Mouse (Mus musculus) MEL-GATA-1-ER (cell line): ENCODE results near the gene Nptn.
A peak's percentile ranks its signal among the peaks of the same experiment; 100 is the strongest.

ENCODE experiments used
- DNase-seq: peaks from one replicate; pipeline ENCODE4 v3.0.0-alpha.2; 2012; ENCODE audit warnings: low read depth; ENCODE audit errors: extremely low read depth

The Nptn gene

GRCm38 (mm10) chr9:58581958-58582540 lies at the start of gene Nptn:
Gene Nptn, plus strand, starts transcription at chr9:58582240.
- DNase-seq: peak; percentile 86

DNA sequence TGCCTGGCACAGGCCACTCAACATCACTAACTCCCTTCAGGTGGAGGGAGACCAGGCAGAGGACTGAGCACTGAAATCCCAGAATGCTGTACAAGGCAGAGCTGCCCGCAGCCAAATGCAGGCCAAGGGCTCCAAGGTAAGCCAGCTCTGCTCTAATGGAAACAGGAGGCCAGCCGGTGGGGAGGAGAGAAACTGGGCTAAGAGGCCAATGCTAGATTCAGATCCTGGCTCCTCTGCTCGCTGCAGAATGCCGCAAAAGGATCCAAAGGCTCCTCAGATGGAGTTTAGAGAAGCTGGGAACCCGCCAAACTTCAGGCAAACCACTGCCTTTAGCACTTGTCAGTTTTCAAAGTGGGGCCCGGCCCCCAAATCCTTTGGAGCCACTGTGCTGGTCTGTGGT lies 48.7 kb upstream of the Nptn start:
- no peak for DNase-seq

DNA sequence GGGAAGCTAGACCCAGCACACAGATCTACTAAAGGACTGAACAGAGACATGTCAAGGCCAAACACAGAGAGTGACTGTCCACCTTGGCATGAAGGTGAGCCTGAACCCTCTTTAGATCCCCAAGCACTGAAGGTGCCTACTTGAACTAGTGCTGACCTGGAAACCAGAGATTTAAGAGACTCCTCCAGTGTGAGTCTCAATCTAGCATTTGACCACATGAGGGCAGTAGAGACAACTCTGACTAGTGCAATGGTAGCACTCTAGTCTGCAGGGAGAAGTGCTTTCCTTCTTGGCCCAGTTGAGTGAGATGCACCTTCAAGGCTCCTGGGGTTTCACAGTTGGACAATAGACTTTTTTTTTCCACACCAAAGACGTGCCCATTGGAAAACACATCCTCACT lies 47.3 kb upstream of the Nptn start:
- DNase-seq: peak; percentile 39

- DNase-seq: no peak
These were observed 46.4 kb upstream of the Nptn start for GRCm38 (mm10) chr9:58535447-58536134.

GRCm38 (mm10) chr9:58537774-58538173 lies 44.3 kb upstream of the Nptn start:
- peak; percentile 81 for DNase-seq

DNA sequence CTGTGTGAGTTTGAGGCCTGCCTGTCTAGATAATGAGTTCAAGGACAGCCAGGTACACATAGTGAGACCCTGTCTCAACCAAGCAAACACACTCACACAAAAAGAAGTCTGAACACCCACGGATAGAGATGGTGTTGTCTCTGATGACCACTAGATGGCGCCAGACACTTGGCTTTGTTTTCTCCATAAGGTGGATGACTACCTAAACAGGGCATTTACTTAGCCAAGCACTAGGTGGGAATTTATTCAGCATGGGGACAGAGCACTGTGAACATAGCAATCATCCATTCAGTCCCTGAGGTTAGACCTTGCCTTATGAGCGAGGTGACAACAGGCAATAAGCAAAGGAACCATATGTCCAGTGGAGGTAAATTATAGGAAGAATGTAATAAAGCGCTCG lies 42.2 kb upstream of the Nptn start:
- peak; percentile 60 for DNase-seq

DNA sequence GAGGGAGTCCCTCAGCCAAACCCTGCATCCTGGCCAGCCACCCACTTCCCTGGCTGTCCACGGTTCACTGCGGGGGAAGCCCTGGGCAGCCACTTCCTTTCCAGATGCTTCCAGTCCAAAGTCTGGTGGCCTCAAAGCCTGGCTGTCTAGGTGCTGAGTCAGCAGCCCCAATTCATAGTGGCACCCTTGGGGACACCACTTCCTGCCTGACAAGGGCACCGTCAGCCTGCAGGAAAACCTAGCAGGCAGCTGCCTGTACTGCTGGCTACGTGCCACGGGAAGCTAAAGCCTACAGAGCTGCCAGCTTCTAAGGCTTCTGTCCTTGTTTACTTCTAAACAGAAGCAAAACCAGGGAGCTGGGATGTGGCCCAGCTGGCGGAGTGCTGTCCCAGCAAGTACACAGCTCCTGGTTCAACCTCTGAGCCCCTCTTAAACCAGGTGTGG lies 40.1 kb upstream of the Nptn start:
- no peak for DNase-seq

DNA sequence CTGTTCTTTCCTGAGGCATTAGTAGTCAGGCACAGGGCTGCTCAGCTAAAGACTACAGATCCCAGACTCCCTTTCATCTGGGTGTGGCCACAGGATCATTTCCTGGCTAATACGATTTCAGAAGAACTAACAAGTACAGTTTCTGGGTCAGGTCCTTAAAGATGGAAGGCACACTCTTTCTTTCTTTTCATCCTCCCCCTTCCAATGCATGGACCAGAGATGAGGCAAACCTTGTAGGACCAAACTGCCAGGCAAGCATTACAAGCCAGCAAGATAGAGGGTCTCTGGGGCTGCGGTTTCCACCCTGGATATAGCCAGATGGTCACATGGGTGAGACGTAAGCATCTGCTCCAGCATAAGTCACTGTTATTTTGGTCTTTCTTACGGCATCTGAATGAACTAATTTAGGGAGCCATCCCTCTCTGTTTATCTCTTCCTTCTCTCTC lies 37.1 kb upstream of the Nptn start:
- DNase-seq: no peak

GRCm38 (mm10) chr9:58545428-58545827 lies 36.6 kb upstream of the Nptn start:
- DNase-seq: no peak

- no peak for DNase-seq
These were observed 35.2 kb upstream of the Nptn start for GRCm38 (mm10) chr9:58546630-58547360.

GRCm38 (mm10) chr9:58548897-58549296 lies 33.1 kb upstream of the Nptn start:
- no peak for DNase-seq

- DNase-seq: no peak
These were observed 32.3 kb upstream of the Nptn start for GRCm38 (mm10) chr9:58549694-58550093.

DNA sequence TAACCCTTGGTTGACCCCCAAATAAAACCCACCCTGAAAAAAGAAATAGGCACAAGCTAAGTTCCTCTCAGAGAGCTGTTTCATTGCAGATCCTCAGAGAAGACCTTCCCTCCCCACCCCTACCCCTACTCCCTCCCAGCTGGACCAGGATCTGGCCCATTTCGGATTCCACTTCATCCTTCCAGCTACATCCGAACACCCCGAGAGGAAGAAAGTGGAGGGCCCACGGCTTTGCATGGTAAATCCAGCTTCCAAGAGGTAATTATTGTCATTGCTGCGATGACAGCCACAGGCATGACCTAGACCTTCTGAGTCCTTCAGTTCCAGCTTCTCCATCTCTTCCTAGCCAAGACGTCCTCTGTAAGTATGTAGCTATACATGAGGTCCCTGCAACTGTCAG lies 31.1 kb upstream of the Nptn start:
- DNase-seq: no peak

GRCm38 (mm10) chr9:58552083-58552482 lies 30.0 kb upstream of the Nptn start:
- DNase-seq: no peak

DNA sequence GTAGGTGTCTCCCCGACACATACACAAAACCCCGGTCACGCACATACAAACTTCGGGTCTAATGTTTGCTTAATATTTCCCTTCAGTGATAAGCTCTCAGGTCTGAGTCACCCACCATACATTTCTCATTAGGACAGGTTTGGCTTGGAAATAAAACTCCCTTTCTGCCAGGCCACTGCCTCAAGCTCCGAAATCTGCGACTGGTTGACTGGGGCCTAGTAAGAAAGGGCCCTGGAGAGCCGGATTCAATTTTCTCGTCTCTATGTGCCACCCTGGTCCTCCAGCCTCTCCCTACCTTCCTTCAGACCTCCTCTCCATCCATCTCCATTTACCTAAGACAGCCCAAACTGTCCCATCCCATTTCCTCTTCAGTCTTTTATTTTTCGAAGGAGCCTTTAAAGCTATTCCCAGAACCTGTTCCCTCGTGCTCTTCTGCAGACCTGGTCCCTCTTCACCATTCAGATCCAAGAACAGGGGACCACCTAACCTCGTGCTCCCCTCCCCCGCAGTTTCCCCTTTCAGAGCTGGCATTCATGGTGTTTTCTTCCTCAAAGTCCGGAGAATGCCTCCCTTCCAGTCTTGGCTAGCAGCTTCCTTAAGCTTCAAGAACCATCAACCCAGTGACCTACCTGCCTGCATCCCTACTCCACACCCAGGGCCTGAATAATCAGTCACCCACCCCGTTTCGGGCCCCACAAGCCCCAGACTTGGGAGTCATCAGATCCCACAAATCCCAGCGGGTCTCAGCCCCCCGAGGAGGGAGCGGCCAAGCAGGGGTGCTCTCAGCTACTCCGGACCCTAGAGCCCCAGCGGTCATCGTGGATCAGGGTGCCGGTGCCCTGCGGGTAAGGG lies 27.8 kb upstream of the Nptn start:
- no peak for DNase-seq

DNA sequence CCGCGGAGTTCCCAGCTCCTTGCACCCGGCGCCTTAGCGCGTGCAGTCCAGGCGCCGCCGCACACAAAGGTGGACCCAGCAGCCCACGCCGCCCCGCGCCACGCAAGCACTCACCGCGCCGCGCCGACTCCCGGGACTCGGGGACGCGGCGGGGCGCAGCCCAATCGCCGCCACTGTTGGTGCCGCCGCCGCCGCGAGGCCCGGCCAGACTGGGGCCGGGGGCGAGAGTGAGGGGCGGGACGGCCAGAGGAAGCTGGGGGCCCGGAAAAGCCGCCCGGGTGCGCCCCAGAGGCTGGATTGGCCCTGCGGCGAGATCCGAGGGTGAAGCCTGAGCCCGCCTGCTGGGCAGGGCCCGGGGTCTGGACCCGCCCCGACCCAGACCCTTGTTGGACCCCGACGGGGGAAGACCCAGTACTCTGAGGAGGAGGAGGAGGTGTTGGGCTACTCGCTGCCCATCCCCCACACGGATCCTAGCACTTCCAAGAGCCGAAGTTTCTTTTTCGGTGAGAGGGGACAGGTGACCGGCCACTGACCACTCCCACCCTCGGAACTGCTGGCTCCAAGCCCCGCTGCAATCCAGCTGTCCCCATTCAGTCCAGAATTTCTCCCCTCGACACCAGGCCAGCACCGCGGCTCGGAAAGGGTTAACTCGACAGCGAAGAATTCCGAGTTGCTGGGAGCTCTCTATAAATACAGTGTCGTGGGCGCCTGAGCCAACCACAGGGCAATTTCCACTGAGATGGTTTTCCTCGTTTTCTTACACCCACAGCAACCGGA lies 26.9 kb upstream of the Nptn start, which contains the start of gene Cd276:
TSS of gene Cd276 (minus strand) at position 530 of the 777 bp plus-strand sequence.
- DNase-seq: no peak

GRCm38 (mm10) chr9:58555685-58556414 lies 26.2 kb upstream of the Nptn start:
- DNase-seq: no peak

DNA sequence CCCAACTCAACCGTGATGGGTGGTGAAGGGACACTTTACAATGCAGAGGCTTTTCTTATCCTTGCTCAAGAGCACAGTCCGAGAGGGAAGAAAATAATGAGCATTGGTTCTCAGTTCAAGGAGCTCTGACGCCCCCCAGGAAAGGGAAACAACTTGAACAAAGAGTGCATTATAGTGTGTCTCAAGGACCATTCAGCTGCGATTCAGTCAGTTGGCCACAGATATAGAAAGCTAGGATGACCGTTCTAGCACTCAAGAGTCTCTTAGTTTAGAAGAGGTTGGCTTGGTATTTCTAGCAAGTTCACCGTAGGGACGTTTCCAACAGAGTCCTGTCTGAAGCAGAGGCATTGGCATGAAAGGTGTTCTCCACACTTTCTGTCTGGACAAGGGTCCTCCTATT lies 25.4 kb upstream of the Nptn start:
- no peak for DNase-seq

DNA sequence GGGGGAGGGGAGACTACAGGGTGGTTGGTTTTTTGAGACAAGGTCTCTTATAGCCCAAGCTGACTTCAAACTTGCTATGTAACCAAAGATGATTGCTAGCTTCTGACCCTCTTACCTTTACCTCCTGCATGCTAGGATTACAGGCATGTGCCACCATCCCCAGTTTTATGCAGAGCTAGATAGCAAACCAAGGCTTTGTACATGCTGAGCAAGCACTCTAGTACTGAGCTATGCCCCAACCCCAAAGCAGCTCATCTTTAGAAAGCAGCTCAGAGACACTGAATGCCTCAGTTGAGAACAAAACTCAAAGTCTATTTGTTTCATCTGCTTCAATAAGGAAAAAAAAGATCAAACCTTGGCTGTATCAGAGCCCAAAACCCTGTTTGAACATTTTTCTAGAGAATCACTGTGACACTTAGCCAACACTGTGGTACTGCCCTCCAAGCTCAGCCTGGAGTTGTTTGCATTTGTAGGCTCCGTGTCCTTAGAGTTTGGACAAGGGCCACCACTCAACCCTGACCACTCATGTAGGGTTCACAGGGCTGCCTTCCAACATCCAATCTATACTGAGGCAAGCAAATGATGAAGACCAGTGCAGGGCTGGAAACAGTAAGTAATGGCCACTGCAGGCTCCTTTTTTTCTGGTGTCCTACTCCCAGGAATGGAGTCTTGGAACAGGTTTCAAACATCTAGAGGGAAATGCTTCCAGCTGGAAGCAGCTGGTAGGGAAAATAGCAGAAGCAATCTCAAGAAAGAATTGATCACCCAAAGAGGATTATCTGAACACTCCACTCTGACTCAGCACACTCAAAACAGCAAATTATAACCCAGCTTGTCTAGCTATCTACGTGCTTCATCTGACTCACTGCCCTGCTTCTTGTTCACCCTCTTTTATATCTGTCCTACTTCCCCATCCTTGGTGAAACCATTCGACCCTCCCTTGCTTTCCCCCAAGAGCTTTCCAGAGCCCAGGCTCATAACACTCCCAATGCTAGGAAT lies 24.3 kb upstream of the Nptn start:
- DNase-seq: no peak
